Mouse (Mus musculus) heart, adult 10 weeks (tissue): Measurements from ENCODE around the gene Arhgef15. TPM values are rescaled to one million over a fixed set of nuclear protein-coding genes. Genes with fewer than 3 reads are reported as not detected.

Source experiments
- polyA plus RNA-seq: library from polyadenylated mRNA; stranded (reverse); fragments of 350-450 nt; fragmentation: Illumina TruSeq; extraction: RNeasy Lipid Tissue Mini Kit (QIAGEN cat#74804); gene quantifications from one replicate; pipeline ENCODE4 v1.2.3, GENCODE M21; 2014; ENCODE audit warnings: low read depth, low replicate concordance

Arhgef15 gene
- 33.1 TPM for polyA plus RNA-seq

GRCm38 (mm10) chr11:68957308-68957707, at the start of gene Arhgef15:
Gene Arhgef15 (minus strand): TSS chr11:68957480.

GRCm38 (mm10) chr11:68975085-68975484, 17.8 kb upstream of the Arhgef15 start, which contains the start of gene Rangrf:
Gene Rangrf (minus strand): TSS chr11:68975185.

GRCm38 (mm10) chr11:68967337-68968282, 10.3 kb upstream of the Arhgef15 start, which contains the start of gene Slc25a35:
Gene Slc25a35 (plus strand): TSS chr11:68968131.

GRCm38 (mm10) chr11:68926981-68927380, 30.3 kb downstream of the Arhgef15 start, which contains the start of gene Odf4:
Gene Odf4 (minus strand): TSS chr11:68927081.

GRCm38 (mm10) chr11:68901351-68902046, 55.8 kb downstream of the Arhgef15 start, which contains the start of gene Rpl26:
Gene Rpl26 (plus strand): TSS chr11:68901583.

Other genes starting within 250 kb of the Arhgef15 start
- 64.2 TPM for gene Ndel1, start 85.6 kb downstream of the Arhgef15 start, polyA plus RNA-seq
- not detected for gene Rnf222, start 68.9 kb downstream of the Arhgef15 start, polyA plus RNA-seq
- gene Rpl26, start 55.9 kb downstream of the Arhgef15 start, polyA plus RNA-seq: 1,087 TPM
- gene Odf4, start 30.4 kb downstream of the Arhgef15 start, polyA plus RNA-seq: not detected
- 8.4 TPM for gene Slc25a35, start 10.7 kb upstream of the Arhgef15 start, polyA plus RNA-seq
- gene Rangrf, start 17.7 kb upstream of the Arhgef15 start, polyA plus RNA-seq: 117 TPM
- gene Pfas, start 51.0 kb upstream of the Arhgef15 start, polyA plus RNA-seq: 10.1 TPM
- 18.4 TPM for gene Ctc1, start 58.4 kb upstream of the Arhgef15 start, polyA plus RNA-seq
- not detected for gene Aurkb, start 88.2 kb upstream of the Arhgef15 start, polyA plus RNA-seq
- gene Borcs6, start 102.2 kb upstream of the Arhgef15 start, polyA plus RNA-seq: 16.5 TPM
- 9.9 TPM for gene Tmem107, start 113.3 kb upstream of the Arhgef15 start, polyA plus RNA-seq
- 95.0 TPM for gene Vamp2, start 131.0 kb upstream of the Arhgef15 start, polyA plus RNA-seq
- 22.2 TPM for gene Per1, start 137.7 kb upstream of the Arhgef15 start, polyA plus RNA-seq
- not detected for gene Hes7, start 162.9 kb upstream of the Arhgef15 start, polyA plus RNA-seq
- gene 9130213A22Rik, start 165.1 kb upstream of the Arhgef15 start, polyA plus RNA-seq: 0.39 TPM
- not detected for gene Aloxe3, start 168.4 kb upstream of the Arhgef15 start, polyA plus RNA-seq
- not detected for gene Alox12b, start 199.5 kb upstream of the Arhgef15 start, polyA plus RNA-seq
- 1.6 TPM for gene Alox8, start 240.4 kb upstream of the Arhgef15 start, polyA plus RNA-seq